ENCODE assay signal across 18 mouse cellular contexts in the genomic region with DNA sequence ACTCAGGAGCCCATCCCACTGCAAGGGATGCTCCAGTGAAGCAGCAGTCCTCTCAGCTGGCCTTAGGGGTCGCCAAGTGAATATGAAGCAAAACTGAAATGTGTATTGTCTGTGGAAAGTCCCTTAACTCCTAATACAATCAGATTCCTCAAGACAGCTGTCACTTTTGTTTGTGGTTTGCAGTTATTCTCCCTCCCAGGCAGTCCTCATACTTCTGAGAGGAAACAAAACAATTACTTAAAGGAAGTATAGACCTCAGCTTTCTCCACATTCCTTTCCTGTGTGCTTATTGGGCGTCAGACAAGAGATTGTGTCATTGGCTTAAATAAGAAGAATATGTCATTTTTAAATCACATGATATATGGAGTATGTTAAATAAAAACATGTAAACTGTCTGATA. TPM values are rescaled to one million over a fixed set of nuclear protein-coding genes. Genes with fewer than 3 reads are reported as not detected.
A peak's percentile ranks its signal among the peaks of the same experiment; 100 is the strongest.
DNase-seq lines count a peak whose midpoint lies in the region; ATAC-seq and TF ChIP-seq lines count a peak whose summit lies in the region.
"Had no signal": no experiment of that assay in that cellular context is flagged by ENCODE, and none has a peak within 500 bp of the region (broad histone marks: within the 10 kb centered on the region; RNA-seq: fewer than 3 reads in every experiment).

No protein-coding gene starts in this region.

- H3K4me3 ChIP-seq in heart, embryonic 15.5 days = no peak overlapping the region
- H3K4me3 ChIP-seq in C2C12 (ENCODE audit: insufficient read depth, poor library complexity, severe bottlenecking) = no peak overlapping the region
- no peak overlapping the region for H3K4me3 ChIP-seq in hindbrain, embryonic 10.5 days
- H3K4me3 ChIP-seq: forebrain, embryonic 12.5 days; kidney, embryonic 15.5 days; left cerebral cortex, adult 2 months; limb, embryonic 12.5 days; liver, embryonic 15.5 days; neural tube, embryonic 15.5 days had no signal

- no peak for TF ChIP-seq CTCF in C2C12 (IDR thresholded peaks at IDR 0.05; ENCODE audit: control insufficient read depth, insufficient read depth, insufficient read length)

- H3ac ChIP-seq in C2C12 (ENCODE audit: control insufficient read depth, insufficient read length, low read depth) = peak overlapping the region; percentile 6

- WGBS in heart, embryonic 15.5 days = 40% methylated on average over 2 of the region's 2 CpGs
- 73% methylated on average over 2 of the region's 2 CpGs for WGBS in hindbrain, embryonic 10.5 days

- 0 out of 2 replicates have a peak, but pooled peaks have one; percentile 27 for ATAC-seq in heart, embryonic 15.5 days (replicated peaks; ENCODE audit: insufficient number of reproducible peaks, insufficient read depth, low FRiP score, low read depth)
- peak; percentile 76 for ATAC-seq in common myeloid progenitor, adult 5-6 weeks (replicated peaks; ENCODE audit: low read depth, poor library complexity, severe bottlenecking)

- no peak overlapping the region for H3K9ac ChIP-seq in heart, embryonic 15.5 days
- H3K9ac ChIP-seq: forebrain, embryonic 12.5 days; kidney, embryonic 15.5 days; limb, embryonic 12.5 days; liver, embryonic 15.5 days; neural tube, embryonic 15.5 days had no signal

- H3K79me3 ChIP-seq in C2C12 (ENCODE audit: low read depth) = no peaks in the 10 kb centered on the region

- peak overlapping the region; percentile 53 for H3K27ac ChIP-seq in heart, embryonic 15.5 days
- H3K27ac ChIP-seq in hindbrain, embryonic 10.5 days = no peak overlapping the region
- H3K27ac ChIP-seq: forebrain, embryonic 12.5 days; kidney, embryonic 15.5 days; left cerebral cortex, adult 2 months; limb, embryonic 12.5 days; liver, embryonic 15.5 days; neural tube, embryonic 15.5 days had no signal

- peaks cover 24% of the 10 kb centered on the region for H3K36me3 ChIP-seq in heart, embryonic 15.5 days
- no peaks in the 10 kb centered on the region for H3K36me3 ChIP-seq in C2C12 (ENCODE audit: control insufficient read depth, insufficient read depth)
- H3K36me3 ChIP-seq in hindbrain, embryonic 10.5 days = peaks cover 9% of the 10 kb centered on the region; the same call in 1 of the 2 replicates
- H3K36me3 ChIP-seq: liver, embryonic 15.5 days had no signal

- no peaks in the 10 kb centered on the region for H3K79me2 ChIP-seq in C2C12 (ENCODE audit: control insufficient read depth, insufficient read depth)

- H3K27me3 ChIP-seq in heart, embryonic 15.5 days = no peaks in the 10 kb centered on the region
- no peaks in the 10 kb centered on the region for H3K27me3 ChIP-seq in C2C12 (ENCODE audit: control insufficient read depth, insufficient read depth, insufficient read length)
- H3K27me3 ChIP-seq in hindbrain, embryonic 10.5 days (ENCODE audit: insufficient read depth, poor library complexity, severe bottlenecking) = no peaks in the 10 kb centered on the region
- H3K27me3 ChIP-seq: forebrain, embryonic 12.5 days; kidney, embryonic 15.5 days; limb, embryonic 12.5 days; liver, embryonic 15.5 days; neural tube, embryonic 15.5 days had no signal

- H3K4me2 ChIP-seq in heart, embryonic 15.5 days = no peak overlapping the region
- H3K4me2 ChIP-seq: forebrain, embryonic 12.5 days; kidney, embryonic 15.5 days; limb, embryonic 12.5 days; liver, embryonic 15.5 days; neural tube, embryonic 15.5 days had no signal

- DNase-seq in heart, adult 9 months (ENCODE audit: low spot score in 2 of 2) = no peak
- peak; percentile 16 for DNase-seq in naive thymus-derived CD4-positive, alpha-beta T cell, adult 2 months (ENCODE audit: low read depth)
- DNase-seq in thymus, postnatal 0 days (ENCODE audit: low spot score) = no peak
- DNase-seq in hindbrain, embryonic 10.5 days (ENCODE audit: low spot score) = no peak
- DNase-seq in cerebellum, postnatal 4 days (ENCODE audit: low spot score in 2 of 2) = no peak
- DNase-seq: cerebellum, adult 18-20 months; gastrocnemius, postnatal 36 days; spleen, adult 18-20 months; thymus, postnatal 4 days had no signal

- peaks cover 16% of the 10 kb centered on the region for H3K4me1 ChIP-seq in heart, embryonic 15.5 days (replicated peaks)
- no peaks in the 10 kb centered on the region for H3K4me1 ChIP-seq in hindbrain, embryonic 10.5 days (replicated peaks)
- H3K4me1 ChIP-seq: forebrain, embryonic 12.5 days; kidney, embryonic 15.5 days; limb, embryonic 12.5 days; liver, embryonic 15.5 days; neural tube, embryonic 15.5 days had no signal

- no peaks in the 10 kb centered on the region for H3K9me3 ChIP-seq in heart, embryonic 15.5 days (replicated peaks)
- no peaks in the 10 kb centered on the region for H3K9me3 ChIP-seq in hindbrain, embryonic 10.5 days
- H3K9me3 ChIP-seq: forebrain, embryonic 12.5 days; kidney, embryonic 15.5 days; limb, embryonic 12.5 days; liver, embryonic 15.5 days; neural tube, embryonic 15.5 days had no signal

TF ChIP-seq in C2C12, 6 proteins besides CTCF, POLR2A, EP300 and RAD21:
- TF ChIP-seq USF1 (IDR thresholded peaks at IDR 0.05; ENCODE audit: low read depth) (no peak), CEBPB (IDR thresholded peaks at IDR 0.05; ENCODE audit: low read depth) (no peak), MYOG (IDR thresholded peaks at IDR 0.05; ENCODE audit: control insufficient read depth, extremely low read depth, insufficient read length) (no peak), FOSL1 (IDR thresholded peaks at IDR 0.05; ENCODE audit: insufficient read depth, low read length, poor library complexity, severe bottlenecking) (no peak), MAX (IDR thresholded peaks at IDR 0.05) (no peak), MYOD1 (IDR thresholded peaks at IDR 0.05; ENCODE audit: control insufficient read depth, insufficient read length, low read depth) (peak; percentile 21)

RNA-seq across cellular contexts. Expression of a gene that starts 51.6 kb away (rescaled TPM):
- polyA plus RNA-seq in heart, embryonic 15.5 days (2015; fragmentation: Nextera tagmentation; extraction: Ambion mirVana) = 6.2 and 16.8 TPM in 2 replicates
- 2.7 TPM for polyA plus RNA-seq in C2C12 (2012; fragmentation: generic; extraction: Trizol)
- 1.4 and 2.2 TPM in 2 replicates for total RNA-seq in common myeloid progenitor, adult 5-6 weeks (2017)
- 7.2 and 8.5 TPM in 2 replicates for polyA plus RNA-seq in thymus, postnatal 0 days (2015; fragmentation: Nextera tagmentation; extraction: Ambion mirVana)
- 20.0 and 23.6 TPM in 2 replicates for polyA plus RNA-seq in hindbrain, embryonic 10.5 days (2016; fragmentation: Nextera tagmentation; extraction: Ambion mirVana)
